Comparison of ENCODE assay signal across 17 mouse cellular contexts in genomic region chrX:142830572-142830971, GRCm38 (mm10).
"Had no signal": no experiment of that assay in that cellular context is flagged by ENCODE, and none has a peak within 500 bp of the region (broad histone marks: within the 10 kb centered on the region; RNA-seq: fewer than 3 reads in every experiment).

No protein-coding gene starts in this region.

- H3K4me3 ChIP-seq: limb, embryonic 15.5 days; midbrain, embryonic 10.5 days; myocyte; neural tube, embryonic 15.5 days had no signal

- H3K27ac ChIP-seq: kidney, postnatal 0 days; limb, embryonic 15.5 days; midbrain, embryonic 10.5 days; neural tube, embryonic 15.5 days had no signal

- DNase-seq: kidney, adult 9 months; kidney, postnatal 36 days; layer of hippocampus, adult 9-11 months; layer of hippocampus, postnatal 36 days; lung, adult 18-20 months; lung, postnatal 36 days; midbrain, embryonic 14.5 days; right cerebral cortex, adult 18-20 months; right cerebral cortex, postnatal 25 days; thymus, adult 18-20 months; thymus, postnatal 14 days had no signal

- ATAC-seq: lung, postnatal 0 days had no signal

- H3K27me3 ChIP-seq: limb, embryonic 15.5 days; neural tube, embryonic 15.5 days had no signal

- H3K36me3 ChIP-seq: limb, embryonic 15.5 days; neural tube, embryonic 15.5 days had no signal

- H3K9ac ChIP-seq: limb, embryonic 15.5 days; neural tube, embryonic 15.5 days had no signal

- H3K4me2 ChIP-seq: limb, embryonic 15.5 days; neural tube, embryonic 15.5 days had no signal

- H3K9me3 ChIP-seq: limb, embryonic 15.5 days; midbrain, embryonic 10.5 days; neural tube, embryonic 15.5 days had no signal

- H3K4me1 ChIP-seq: neural tube, embryonic 15.5 days had no signal
